Mouse (Mus musculus) spleen, adult 2 months (tissue): ENCODE measurements around the gene Dlec1. TPM values are rescaled to one million over a fixed set of nuclear protein-coding genes. Genes with fewer than 3 reads are reported as not detected.
A peak's percentile ranks its signal among the peaks of the same experiment; 100 is the strongest.

Experiments used
- DNase-seq, 2 experiments: peaks; one replicate each; pipeline versions ENCODE4 v3.0.0 to v3.0.0-alpha.2; 2012 to 2021; ENCODE audit warnings: low spot score in 2 of 2, low read depth in 1 of 2
- H3K27ac ChIP-seq: fragments of 200-500 bp; 2 replicates; pipeline ENCODE4 v1.5.1; 2012; ENCODE audit warnings: low read length, inconsistent platforms; ENCODE audit not compliant: insufficient read depth
- H3K27me3 ChIP-seq: fragments of 200-500 bp; 2 replicates; pipeline ENCODE4 v1.6.1; 2012; ENCODE audit warnings: mild to moderate bottlenecking, moderate library complexity, low read length, inconsistent platforms; ENCODE audit not compliant: control insufficient read depth, insufficient read depth
- H3K36me3 ChIP-seq: fragments of 200-500 bp; 2 replicates; pipeline ENCODE4 v1.6.1; 2012; ENCODE audit warnings: mild to moderate bottlenecking, low read length, inconsistent platforms; ENCODE audit not compliant: control insufficient read depth, insufficient read depth
- H3K4me1 ChIP-seq: fragments of 200-500 bp; 2 replicates; pipeline ENCODE4 v1.6.1; 2011; ENCODE audit warnings: inconsistent platforms; ENCODE audit not compliant: control insufficient read depth, insufficient read depth, insufficient read length
- H3K4me3 ChIP-seq: fragments of 200-500 bp; 2 replicates; pipeline ENCODE4 v1.5.1; 2011; ENCODE audit warnings: mild to moderate bottlenecking, inconsistent platforms; ENCODE audit not compliant: insufficient read depth, insufficient read length; ENCODE audit errors: extremely low read depth
- CTCF ChIP-seq: fragments of 200-500 bp; IDR thresholded peaks from 2 replicates; pipeline ENCODE4 v1.5.1; 2011; ENCODE audit warnings: mild to moderate bottlenecking, inconsistent platforms; ENCODE audit not compliant: insufficient read depth, insufficient read length, insufficient replicate concordance; ENCODE audit errors: extremely low read depth
- POLR2A ChIP-seq: fragments of 200-500 bp; IDR thresholded peaks from 2 replicates; pipeline ENCODE4 v1.6.1; 2011; ENCODE audit warnings: low read depth, low read length, inconsistent platforms
- WGBS: fragments of 180-500 bp; shearing (Covaris S2); methylation state at CpG from one replicate; pipeline ENCODE4 v1.1.7; 2018; 5-methylcytosine and 5-hydroxymethylcytosine counted together
- polyA plus RNA-seq: library from polyadenylated mRNA; depleted of rRNA; stranded (reverse); fragments of >200 nt; gene quantifications from 2 replicates; pipeline ENCODE4 v1.2.3, GENCODE M21; 2012

Gene Dlec1
- polyA plus RNA-seq, 1 experiment = 0.65 TPM

GRCm38 (mm10) chr9:119067601-119068000 is 34.7 kb upstream of the Dlec1 start:
- H3K4me1 ChIP-seq = no peaks in the 10 kb centered on the region
- TF ChIP-seq POLR2A (no peak), CTCF (peak; percentile 74; the same call in 1 of the 2 replicates)
- DNase-seq = peak in 1 of 2 experiments; percentile 44
- H3K4me3 ChIP-seq = no peak overlapping the region
- whole genome bisulfite sequencing = 7% methylated on average over 6 of the region's 6 CpGs
- H3K36me3 ChIP-seq = no peaks in the 10 kb centered on the region
- H3K27ac ChIP-seq = no peak overlapping the region
- no peaks in the 10 kb centered on the region for H3K27me3 ChIP-seq

DNA sequence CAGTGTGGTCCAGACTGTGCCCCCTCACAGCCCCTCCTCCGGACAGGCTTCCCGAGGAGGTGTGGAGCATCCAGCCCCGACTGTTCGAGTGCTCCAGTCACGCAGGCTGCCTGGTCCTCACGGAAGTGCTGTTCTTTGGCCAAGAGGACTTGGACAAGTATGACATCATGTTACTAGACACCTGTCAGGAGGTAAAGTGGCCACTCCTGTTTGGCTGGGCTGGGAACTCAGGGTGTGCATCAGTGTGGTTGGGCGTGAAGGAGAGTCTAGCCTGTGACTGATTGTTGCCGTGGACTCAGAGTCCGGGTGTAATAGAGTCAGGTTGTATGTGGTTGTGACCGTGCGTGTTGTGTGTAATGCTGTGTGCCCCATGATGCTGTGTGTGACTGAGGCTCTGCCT is 34.0 kb upstream of the Dlec1 start:
- Histone ChIP-seq H3K27me3 (no peaks in the 10 kb centered on the region), H3K36me3 (no peaks in the 10 kb centered on the region), H3K4me3 (no peak overlapping the region), H3K4me1 (no peaks in the 10 kb centered on the region), H3K27ac (no peak overlapping the region)
- DNase-seq = no peak
- 93% methylated on average over 11 of the region's 11 CpGs for WGBS
- TF ChIP-seq POLR2A = no peak
- no peak for TF ChIP-seq CTCF

GRCm38 (mm10) chr9:119070173-119070825 is 32.0 kb upstream of the Dlec1 start:
- H3K4me3 ChIP-seq = no peak overlapping the region
- H3K36me3 ChIP-seq = no peaks in the 10 kb centered on the region
- no peaks in the 10 kb centered on the region for H3K27me3 ChIP-seq
- no peaks in the 10 kb centered on the region for H3K4me1 ChIP-seq
- WGBS = 87% methylated on average over 13 of the region's 13 CpGs
- TF ChIP-seq CTCF = no peak
- no peak for TF ChIP-seq POLR2A
- H3K27ac ChIP-seq = no peak overlapping the region
- no peak for DNase-seq

- H3K27me3 ChIP-seq = no peaks in the 10 kb centered on the region
- no peaks in the 10 kb centered on the region for H3K36me3 ChIP-seq
- no peak overlapping the region for H3K4me3 ChIP-seq
- no peak for DNase-seq
- WGBS = 90% methylated on average over 9 of the region's 9 CpGs
- no peaks in the 10 kb centered on the region for H3K4me1 ChIP-seq
- H3K27ac ChIP-seq = no peak overlapping the region
- TF ChIP-seq POLR2A (no peak), CTCF (no peak)
These were observed 30.5 kb upstream of the Dlec1 start for GRCm38 (mm10) chr9:119071786-119072185.

GRCm38 (mm10) chr9:119073184-119073895 is 28.9 kb upstream of the Dlec1 start:
- Histone ChIP-seq H3K36me3 (no peaks in the 10 kb centered on the region), H3K4me3 (no peak overlapping the region), H3K4me1 (no peaks in the 10 kb centered on the region), H3K27ac (no peak overlapping the region), H3K27me3 (no peaks in the 10 kb centered on the region)
- DNase-seq = no peak
- WGBS = 85% methylated on average over 15 of the region's 15 CpGs
- TF ChIP-seq CTCF (no peak), POLR2A (no peak)

DNA sequence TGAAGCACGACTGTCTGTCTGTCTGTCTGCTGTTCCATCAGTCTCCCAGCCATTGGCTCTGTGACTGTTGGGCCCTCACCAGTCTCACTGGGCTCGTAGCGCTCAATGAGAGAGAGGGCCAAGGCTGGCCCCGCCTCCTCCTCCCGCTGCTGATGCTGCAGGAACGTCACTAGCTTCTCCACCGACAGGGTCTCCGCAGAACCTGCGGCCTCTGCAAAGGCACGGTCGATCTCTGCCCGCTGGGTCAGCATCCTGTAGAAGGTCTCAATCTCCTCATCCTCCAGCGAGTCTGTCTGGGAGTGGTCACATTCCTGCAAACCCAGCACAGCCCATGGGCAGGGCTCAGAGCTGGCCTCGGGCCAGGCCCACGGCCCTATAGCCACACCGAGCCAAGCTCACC is 26.6 kb upstream of the Dlec1 start:
- no peak for TF ChIP-seq POLR2A
- no peak for TF ChIP-seq CTCF
- H3K27me3 ChIP-seq = no peaks in the 10 kb centered on the region
- WGBS = 85% methylated on average over 16 of the region's 16 CpGs
- no peak overlapping the region for H3K4me3 ChIP-seq
- H3K36me3 ChIP-seq = no peaks in the 10 kb centered on the region
- no peak for DNase-seq
- no peak overlapping the region for H3K27ac ChIP-seq
- H3K4me1 ChIP-seq = no peaks in the 10 kb centered on the region
